Mouse (Mus musculus) spleen, postnatal 4 days (tissue): ENCODE measurements at regions not wholly inside any gene's neighbourhood (a gene's known extent, or its start where the extent isn't known, plus 50 kb on each side); places are given as distances from the start of the nearest gene placed in this dataset.
"Not testable (repeated sequence)": the region's sequence is repeated elsewhere in the genome, so short reads cannot be mapped to it uniquely, and the experiment has no call there.

Experiments used
- DNase-seq, 2 experiments: peaks; one replicate each; pipeline ENCODE4 v3.0.0; 2022; ENCODE audit warnings: low spot score in 2 of 2

GRCm38 (mm10) chr17:62287666-62288065 is 593.5 kb downstream of the Efna5 start:
- no peak for DNase-seq

GRCm38 (mm10) chr17:62287127-62287526 is 594.0 kb downstream of the Efna5 start:
- DNase-seq, result no peak

DNA sequence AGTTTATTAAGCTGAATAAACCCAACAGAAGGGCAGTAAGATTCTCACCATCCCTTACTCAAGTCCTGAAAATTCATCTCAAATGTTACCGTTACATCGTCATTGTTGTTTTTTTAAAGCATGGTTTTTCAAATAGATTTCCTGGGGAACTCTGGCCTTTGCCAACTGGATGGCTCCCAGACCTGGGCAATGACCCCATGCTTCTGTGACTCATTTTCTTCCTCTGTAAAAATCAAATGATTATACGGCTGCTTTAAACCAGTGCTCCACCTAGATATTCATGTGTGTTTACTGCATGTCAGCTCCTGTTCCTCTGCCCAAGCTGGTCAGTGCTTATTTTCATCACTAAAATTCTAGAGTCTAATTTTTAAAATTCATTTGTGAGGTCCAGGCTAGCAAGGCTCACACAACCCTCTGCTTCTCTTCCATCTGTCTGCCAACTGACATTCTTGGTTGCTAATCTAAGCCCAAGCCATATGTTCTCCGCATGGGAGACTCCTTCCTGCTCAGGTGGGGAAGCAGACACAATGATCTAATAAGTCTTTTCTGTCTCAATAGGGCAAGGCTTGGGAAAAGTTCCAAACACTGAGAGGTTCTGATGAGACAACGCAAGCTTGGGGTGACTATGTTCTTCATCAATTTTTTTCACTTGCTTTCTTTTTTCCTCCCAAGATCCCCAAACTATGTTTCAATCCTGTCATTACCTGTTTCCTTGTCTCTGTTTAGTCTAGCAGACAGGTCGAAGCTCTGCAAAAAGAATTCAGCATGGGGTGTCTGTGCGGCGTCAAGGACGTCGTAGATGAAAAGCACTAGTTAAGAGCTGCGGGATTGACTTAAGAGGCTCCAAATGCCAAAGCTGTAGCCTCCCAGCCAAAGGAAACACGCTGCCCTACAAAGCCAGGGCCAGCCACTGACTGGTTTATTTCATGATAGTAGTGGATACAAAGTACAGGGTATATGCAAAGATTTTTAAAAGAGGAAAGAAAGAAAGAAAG is 594.7 kb downstream of the Efna5 start:
- no peak for DNase-seq

GRCm38 (mm10) chr17:62280201-62280600 is 600.9 kb downstream of the Efna5 start:
- no peak for DNase-seq

- DNase-seq, result no peak
These were observed 609.7 kb downstream of the Efna5 start for GRCm38 (mm10) chr17:62271399-62271798.

DNA sequence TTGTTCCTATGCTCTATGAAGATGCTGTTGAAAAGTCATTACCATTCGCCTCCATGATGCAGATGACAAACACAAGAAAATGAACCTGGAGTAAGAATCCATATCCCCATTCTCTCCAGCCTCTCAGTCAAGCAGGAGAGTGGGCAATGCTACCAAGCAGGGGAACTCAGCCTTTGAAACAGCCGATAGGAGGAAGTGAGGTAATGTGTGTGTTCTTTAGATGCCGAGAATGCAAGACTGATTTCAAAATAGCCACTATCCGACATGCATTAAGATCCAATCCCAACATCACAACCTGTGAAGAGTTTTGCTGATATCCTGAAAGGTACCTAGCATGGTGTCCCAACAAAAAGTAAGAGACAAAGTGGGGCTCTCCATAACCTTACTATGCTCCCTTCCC is 611.8 kb downstream of the Efna5 start:
- DNase-seq, result no peak

DNA sequence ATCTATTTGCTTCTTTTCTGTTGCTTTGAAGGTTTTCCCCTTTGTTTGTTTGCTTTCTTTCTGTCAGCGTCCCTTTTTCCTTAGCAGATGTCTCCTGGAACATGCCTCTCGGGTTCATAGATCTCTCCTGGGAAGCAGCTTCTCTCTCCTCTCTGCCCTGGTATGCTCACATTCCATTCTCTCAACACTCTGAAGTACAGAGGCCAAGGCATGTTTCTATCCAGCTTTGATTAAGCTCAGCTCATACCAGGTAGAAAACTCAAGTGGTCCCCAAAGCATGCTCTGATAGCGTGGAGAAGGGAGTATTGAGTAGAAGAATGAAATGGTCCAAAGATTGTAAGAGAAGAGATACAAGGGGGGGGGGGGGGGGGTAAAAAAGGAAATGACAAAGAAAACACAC is 627.7 kb downstream of the Efna5 start:
- DNase-seq, result no peak

- DNase-seq, result no peak
These were observed 633.1 kb downstream of the Efna5 start for GRCm38 (mm10) chr17:62248011-62248410.

- DNase-seq, result no peak
These were observed 634.5 kb downstream of the Efna5 start for GRCm38 (mm10) chr17:62246650-62247049.

DNA sequence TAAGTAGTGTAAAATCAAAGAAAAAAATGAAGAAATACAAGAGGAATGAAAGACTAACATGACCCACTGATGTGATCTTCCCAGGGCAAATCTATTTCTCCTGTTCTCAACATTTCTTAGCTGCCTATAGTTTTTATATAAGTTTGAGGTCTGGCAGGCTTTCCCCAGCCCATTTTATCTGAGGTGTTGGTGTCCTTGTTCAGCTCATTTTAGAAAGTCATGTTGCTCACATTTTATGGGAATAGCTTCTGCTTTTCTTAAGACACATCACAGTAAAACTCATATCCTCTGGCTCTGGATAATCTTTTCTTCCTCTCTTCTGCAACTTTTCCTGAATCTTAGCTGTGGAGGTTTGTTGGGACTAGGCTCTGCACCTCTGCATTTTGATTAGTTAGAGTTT is 650.2 kb downstream of the Efna5 start:
- no peak for DNase-seq

GRCm38 (mm10) chr17:62210441-62211025 is 670.6 kb downstream of the Efna5 start:
- DNase-seq, result no peak

GRCm38 (mm10) chr17:62202658-62203057 is 678.5 kb downstream of the Efna5 start:
- DNase-seq, result no peak

- DNase-seq, result no peak
These were observed 680.6 kb downstream of the Efna5 start for GRCm38 (mm10) chr17:62200491-62200890.

- no peak for DNase-seq
These were observed 681.6 kb downstream of the Efna5 start for GRCm38 (mm10) chr17:62199559-62199958.

DNA sequence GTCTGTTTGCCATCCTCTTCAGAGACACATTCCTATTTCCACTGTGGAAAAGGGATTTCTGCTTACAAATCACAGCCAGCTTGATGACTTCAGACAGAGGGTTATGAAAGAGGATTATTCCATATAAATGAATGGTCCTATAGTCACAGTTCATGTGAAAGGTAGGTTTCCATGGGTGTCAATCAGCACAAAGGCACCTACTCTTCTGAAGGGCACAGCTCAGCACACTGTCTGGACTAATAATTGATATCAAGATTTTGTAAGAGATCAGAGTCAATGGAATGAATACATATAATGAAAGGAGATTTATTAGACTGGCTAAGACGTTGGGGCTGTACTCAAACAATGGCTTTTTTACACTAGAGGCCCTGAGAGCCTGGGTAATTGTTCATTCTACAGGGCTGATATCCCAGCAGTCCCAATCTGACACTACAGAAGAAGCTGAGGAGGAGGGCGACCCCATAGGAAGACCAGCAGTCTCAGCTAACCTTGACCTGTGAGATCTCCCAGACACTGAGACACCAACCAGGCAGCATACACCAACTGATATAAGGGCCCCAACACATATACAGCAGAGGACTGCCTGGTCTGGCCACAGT is 702.4 kb downstream of the Efna5 start:
- no peak for DNase-seq

GRCm38 (mm10) chr17:62176336-62176735 is 704.8 kb downstream of the Efna5 start:
- no peak for DNase-seq

DNA sequence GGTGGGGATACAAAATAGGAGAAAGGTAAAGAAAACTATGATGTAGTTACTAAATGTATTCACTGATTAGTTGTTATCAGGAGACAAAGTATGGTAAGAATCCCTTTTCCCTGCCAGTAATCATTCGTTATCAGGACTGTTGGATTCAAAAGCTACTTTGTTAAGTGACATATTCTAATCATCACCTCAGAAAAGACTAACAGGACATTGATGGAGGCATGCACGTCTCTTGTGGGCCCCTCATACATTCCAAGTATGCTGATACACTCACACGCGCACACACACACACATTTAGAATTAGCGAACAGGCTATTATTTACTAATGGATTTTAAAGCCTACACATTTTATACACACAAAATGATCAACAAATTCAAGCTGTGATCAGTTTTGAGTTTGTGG is 708.8 kb downstream of the Efna5 start:
- no peak for DNase-seq

DNA sequence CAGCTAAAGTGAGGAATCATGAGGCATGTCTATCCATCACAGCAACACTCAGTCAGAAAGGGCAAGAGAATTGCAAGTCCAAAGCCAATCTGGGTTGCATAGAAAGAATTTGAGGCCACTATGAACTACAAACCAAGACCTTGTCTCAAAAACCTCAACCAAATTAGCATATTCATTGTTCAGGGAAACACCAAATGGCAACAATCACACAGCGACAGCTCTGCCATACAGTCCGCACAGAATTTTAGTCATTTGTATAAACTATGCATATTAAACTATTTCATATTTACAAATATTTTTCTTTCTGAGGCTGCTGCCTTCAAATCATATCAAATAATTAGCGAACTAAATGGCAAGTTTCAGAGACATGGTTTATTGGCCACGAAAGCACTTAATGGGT is 709.6 kb downstream of the Efna5 start:
- DNase-seq, result no peak

- no peak for DNase-seq
These were observed 719.7 kb downstream of the Efna5 start for GRCm38 (mm10) chr17:62161457-62161856.

GRCm38 (mm10) chr17:62160301-62160700 is 720.8 kb downstream of the Efna5 start:
- no peak for DNase-seq

GRCm38 (mm10) chr17:62135050-62135449 is 746.1 kb downstream of the Efna5 start:
- DNase-seq, result no peak

GRCm38 (mm10) chr17:62111703-62112102 is 769.4 kb downstream of the Efna5 start:
- not testable (repeated sequence) for DNase-seq

- no peak for DNase-seq
These were observed 772.1 kb downstream of the Efna5 start for GRCm38 (mm10) chr17:62109052-62109451.
